Mouse (Mus musculus) megakaryocyte, embryonic 14.5 days (primary cell): ENCODE data around the gene Atf3.

Source experiments
- FLI1 ChIP-seq: IDR thresholded peaks from 2 replicates; pipeline ENCODE4 v1.6.1; 2012; ENCODE audit warnings: low read length, inconsistent platforms, mixed read lengths
- GATA1 ChIP-seq: IDR thresholded peaks from 3 replicates; pipeline ENCODE4 v1.6.1; 2012; ENCODE audit warnings: mixed read lengths, low read length, inconsistent platforms, borderline replicate concordance

GRCm38 (mm10) chr1:191249975-191250374 is 32.1 kb upstream of the Atf3 start:
- no peak for TF ChIP-seq GATA1
- TF ChIP-seq FLI1 = no peak
